Mouse (Mus musculus) erythroid progenitor cell, adult 5-6 weeks (primary cell): ENCODE data around the gene Rtf2. TPM values are rescaled to one million over a fixed set of nuclear protein-coding genes. Genes with fewer than 3 reads are reported as not detected.

ENCODE experiments used
- total RNA-seq, 2 experiments: library from RNA; stranded (forward) in 1 of 2; stranded (reverse) in 1 of 2; fragments of 150-400 nt in 1 of 2; fragments of 186-747, 209-891 nt in 1 of 2; gene quantifications; 2 replicates each; pipeline versions ENCODE4 v1.2.3 to v1.2.4; 2015 to 2017; ENCODE audit warnings: low replicate concordance in 2 of 2

Gene Rtf2
- total RNA-seq, 2 experiments from 2014 or later, result 24.7 to 74.4 TPM

Other genes with a start within 250 kb of the Rtf2 start
- gene Mc3r, start 192.1 kb upstream of the Rtf2 start, total RNA-seq (2015; ENCODE audit: low replicate concordance), result not detected in 2 replicates
- not detected in 2 replicates for gene Mc3r, start 192.1 kb upstream of the Rtf2 start, total RNA-seq (2017; ENCODE audit: low replicate concordance)
- 93.3 and 105 TPM in 2 replicates for gene Fam210b, start 95.0 kb upstream of the Rtf2 start, total RNA-seq (2015; ENCODE audit: low replicate concordance)
- 66.6 and 77.2 TPM in 2 replicates for gene Fam210b, start 95.0 kb upstream of the Rtf2 start, total RNA-seq (2017; ENCODE audit: low replicate concordance)
- 198 and 222 TPM in 2 replicates for gene Aurka, start 70.0 kb upstream of the Rtf2 start, total RNA-seq (2015; ENCODE audit: low replicate concordance)
- 219 and 316 TPM in 2 replicates for gene Aurka, start 70.0 kb upstream of the Rtf2 start, total RNA-seq (2017; ENCODE audit: low replicate concordance)
- gene Cstf1, start 69.9 kb upstream of the Rtf2 start, total RNA-seq (2015; ENCODE audit: low replicate concordance), result 14.1 and 21.4 TPM in 2 replicates
- 17.1 and 42.2 TPM in 2 replicates for gene Cstf1, start 69.9 kb upstream of the Rtf2 start, total RNA-seq (2017; ENCODE audit: low replicate concordance)
- not detected in 2 replicates for gene Cass4, start 46.8 kb upstream of the Rtf2 start, total RNA-seq (2015; ENCODE audit: low replicate concordance)
- gene Cass4, start 46.8 kb upstream of the Rtf2 start, total RNA-seq (2017; ENCODE audit: low replicate concordance), result 0.77 TPM in 1 of 2 replicates, not detected in the other
- gene Gcnt7, start 18.0 kb downstream of the Rtf2 start, total RNA-seq (2015; ENCODE audit: low replicate concordance), result not detected in 2 replicates
- not detected in 2 replicates for gene Gcnt7, start 18.0 kb downstream of the Rtf2 start, total RNA-seq (2017; ENCODE audit: low replicate concordance)
- gene Fam209, start 32.0 kb downstream of the Rtf2 start, total RNA-seq (2015; ENCODE audit: low replicate concordance), result not detected in 2 replicates
- 1.8 and 3.9 TPM in 2 replicates for gene Fam209, start 32.0 kb downstream of the Rtf2 start, total RNA-seq (2017; ENCODE audit: low replicate concordance)
- not detected in 2 replicates for gene Tfap2c, start 109.0 kb downstream of the Rtf2 start, total RNA-seq (2015; ENCODE audit: low replicate concordance)
- gene Tfap2c, start 109.0 kb downstream of the Rtf2 start, total RNA-seq (2017; ENCODE audit: low replicate concordance), result not detected in 2 replicates